Mouse (Mus musculus) mouse trophoblast stem cell (cell line): ENCODE results near the gene Ppif.

Experiments
- in situ Hi-C, 2 experiments: fragments of 300-500 bp; cut with MseI, MboI; formaldehyde crosslinking; loops; 2 replicates in 1 of 2; 3 replicates in 1 of 2; pipeline ENCODE4 v1.15.1; 2025

Ppif gene

DNA sequence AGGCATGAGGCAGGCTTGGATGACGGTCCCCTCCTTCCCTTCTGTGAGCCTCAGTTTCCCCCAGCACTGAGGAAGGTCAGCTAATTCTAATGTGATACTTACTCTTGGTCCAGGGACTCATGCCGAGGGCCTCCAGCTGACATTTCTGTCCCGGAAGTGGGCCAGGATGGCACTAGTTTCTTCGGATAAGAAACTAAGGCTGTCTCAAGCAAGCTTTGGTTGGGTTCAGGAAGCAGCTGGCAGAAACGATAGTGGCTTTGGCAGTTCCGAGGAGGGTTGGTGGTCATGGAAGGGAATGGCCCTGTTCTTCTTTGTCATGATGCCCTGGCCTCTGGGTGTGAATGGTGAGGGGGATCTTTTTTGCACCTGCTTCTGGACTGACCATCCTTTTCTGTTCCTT is 1.1 kb downstream of the Ppif start:
- in situ Hi-C loops, result no loop called here

DNA sequence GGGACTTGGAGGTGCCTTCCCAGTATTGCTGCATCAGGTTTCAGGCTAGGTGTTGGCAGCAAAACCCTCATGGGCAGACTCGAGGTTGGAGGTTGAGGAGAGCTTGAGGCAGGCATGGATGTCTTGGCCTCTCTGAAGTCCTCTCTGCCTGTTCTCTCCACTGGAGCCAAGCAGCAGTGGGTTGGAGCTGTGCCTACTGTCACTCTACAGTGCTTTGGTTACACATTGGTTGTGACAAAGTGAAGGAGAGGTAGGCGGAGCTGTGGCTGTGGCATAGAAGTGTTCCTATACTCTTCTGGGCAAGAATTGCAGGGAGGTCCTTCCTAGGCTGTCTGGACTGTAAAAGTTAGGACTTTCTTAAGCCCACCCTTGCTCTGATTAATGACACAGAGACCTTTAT is 2.4 kb downstream of the Ppif start:
- in situ Hi-C loops, result no loop called here

DNA sequence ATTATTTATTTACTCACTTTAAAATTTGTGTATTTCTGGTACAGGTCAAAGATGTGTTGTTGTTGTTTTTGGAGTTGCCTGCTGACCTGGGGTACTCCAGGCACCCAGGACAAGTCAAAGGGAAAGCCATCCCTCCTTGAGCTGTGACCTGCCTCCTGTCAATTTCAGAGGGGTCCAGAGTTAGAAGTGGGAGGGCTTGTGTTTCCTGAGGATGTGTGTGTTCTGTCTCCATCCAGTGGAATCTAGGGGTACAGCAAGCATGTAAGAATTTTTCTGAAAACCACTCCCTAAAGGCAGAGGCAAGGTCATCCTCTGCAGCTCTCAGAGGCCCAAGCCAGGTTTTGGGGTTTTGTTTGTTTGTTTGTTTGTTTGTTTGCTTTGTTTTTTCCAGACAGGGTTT is 8.0 kb downstream of the Ppif start:
- in situ Hi-C loops, result no loop called here

DNA sequence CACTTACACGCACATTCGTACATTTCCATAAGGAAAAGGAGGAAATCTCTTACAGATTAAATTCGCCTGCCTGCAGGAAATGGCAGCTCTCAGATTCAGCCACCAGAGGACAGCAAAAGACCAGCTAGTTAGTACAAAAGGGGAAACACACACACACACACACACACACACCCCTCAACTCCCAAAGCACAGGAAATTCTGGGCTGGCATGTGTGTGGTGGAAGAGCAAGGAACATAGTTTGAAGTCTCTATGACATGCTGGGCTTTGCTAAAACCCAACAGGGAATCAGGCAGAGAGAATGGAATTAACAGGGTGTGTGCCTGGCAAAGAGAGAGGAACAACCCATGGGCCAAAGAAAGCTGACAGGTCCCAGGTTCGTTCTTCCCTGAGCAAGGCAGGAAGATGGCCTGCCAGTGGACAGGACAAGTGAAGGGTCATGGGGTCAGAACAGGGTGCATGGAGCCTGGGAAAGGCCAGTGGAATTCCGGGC is 13.8 kb downstream of the Ppif start:
- in situ Hi-C loops, result no loop called here

DNA sequence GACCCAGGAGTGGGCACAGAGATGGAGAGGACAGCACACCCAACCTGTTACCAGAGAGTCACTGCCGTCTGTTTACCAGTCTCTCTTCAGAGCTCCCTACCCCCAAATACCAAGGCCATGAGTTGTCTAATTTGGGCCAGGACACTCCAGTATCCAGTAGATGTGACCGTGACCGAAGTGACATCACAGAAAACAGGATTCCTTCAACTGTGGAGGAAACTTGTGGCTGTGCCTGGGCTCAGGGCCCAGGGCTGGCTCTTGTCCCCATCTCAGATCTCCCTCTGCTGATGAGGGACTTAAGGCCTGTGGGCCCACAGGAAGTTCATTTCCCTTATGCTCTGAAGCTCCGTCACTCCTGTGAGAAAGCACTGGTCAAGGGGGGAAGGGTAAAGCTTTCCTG is 14.5 kb downstream of the Ppif start:
- in situ Hi-C loops, result no loop called here

DNA sequence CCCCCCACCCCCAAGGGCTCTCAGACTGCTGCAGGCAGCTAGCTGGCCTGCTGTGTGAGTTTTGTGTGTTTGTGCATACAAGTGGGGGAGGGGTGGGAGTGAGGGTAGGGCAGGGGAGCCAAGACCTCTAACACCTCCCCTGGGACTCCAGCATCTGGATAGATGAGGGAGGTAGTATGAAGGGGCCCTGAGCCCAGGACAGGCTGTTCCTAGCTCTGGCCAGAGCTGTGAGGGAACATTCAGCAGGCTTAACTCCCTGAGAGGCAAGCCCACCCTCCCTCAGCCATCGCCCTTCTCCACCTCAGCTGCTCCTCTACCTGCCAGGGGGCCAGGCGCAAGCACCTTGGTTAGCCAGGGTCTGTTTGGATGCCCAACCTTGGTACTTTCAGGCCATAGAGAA is 15.0 kb downstream of the Ppif start:
- in situ Hi-C loops, result no loop called here

DNA sequence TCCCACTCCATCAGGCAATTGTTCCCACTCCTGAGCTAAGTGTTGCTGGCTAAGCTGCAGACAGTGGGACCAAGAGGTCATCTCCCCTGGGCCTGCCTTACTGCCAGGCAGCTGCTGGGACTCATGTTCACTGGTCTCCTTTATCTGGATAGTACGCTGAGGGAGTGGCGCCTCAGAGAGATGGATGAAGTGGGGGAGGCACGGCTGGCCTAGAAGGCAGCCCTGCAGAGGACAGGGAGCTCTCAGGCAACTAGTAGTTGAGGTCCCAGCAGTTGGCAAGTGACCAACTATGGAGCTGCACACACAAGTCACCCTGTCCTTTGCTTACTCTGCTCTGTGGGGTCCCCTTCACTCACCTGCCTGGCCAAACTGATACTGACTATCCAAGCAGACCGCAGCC is 16.1 kb downstream of the Ppif start:
- in situ Hi-C loops, result loop anchor here in 1 of 2 experiments (10.0 kb wide), 1 partner anchor 95 kb away; no protein-coding TSS in a partner anchor

DNA sequence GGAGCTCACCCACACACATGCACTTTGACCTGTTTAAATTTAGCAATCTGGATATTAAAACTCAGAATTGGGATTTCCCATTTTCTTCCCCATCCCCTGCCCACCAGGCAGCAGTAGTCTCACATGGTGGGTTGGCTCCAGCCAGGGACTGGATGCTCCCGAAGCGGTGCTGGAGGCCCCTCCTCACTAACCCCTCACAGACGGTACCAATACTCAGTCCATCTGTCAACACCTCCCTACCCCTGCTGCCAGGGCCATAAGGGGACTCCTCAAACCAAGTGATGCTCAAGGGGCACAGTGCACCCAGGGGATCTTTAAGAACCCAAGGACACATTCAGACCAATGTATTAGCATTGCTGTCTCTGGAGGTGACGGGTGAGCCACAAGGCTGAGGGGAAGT is 16.7 kb downstream of the Ppif start:
- in situ Hi-C loops, result loop anchor here in 1 of 2 experiments (10.0 kb wide), 1 partner anchor 94 kb away; no protein-coding TSS in a partner anchor

DNA sequence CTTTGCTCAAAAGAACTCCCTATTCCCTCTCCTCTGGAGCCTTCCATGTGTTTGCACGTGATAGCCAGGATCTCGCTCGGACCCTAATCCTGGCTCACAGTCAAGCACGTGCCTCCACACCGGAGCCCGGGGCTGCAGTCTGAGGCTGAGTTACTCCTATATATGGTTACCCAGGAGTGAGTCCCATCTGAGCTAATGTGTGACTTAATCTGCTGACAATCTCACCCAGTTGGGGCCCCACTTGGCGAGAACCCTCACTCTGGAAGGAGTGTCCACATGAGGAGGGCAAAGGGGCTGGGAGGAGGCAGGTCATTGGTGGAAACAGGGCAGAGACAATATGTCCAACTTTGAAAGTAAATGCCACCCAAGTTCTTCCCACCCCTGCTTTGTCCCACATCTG is 17.2 kb downstream of the Ppif start:
- in situ Hi-C loops, result loop anchor here in 1 of 2 experiments (10.0 kb wide), 1 partner anchor 94 kb away; no protein-coding TSS in a partner anchor

DNA sequence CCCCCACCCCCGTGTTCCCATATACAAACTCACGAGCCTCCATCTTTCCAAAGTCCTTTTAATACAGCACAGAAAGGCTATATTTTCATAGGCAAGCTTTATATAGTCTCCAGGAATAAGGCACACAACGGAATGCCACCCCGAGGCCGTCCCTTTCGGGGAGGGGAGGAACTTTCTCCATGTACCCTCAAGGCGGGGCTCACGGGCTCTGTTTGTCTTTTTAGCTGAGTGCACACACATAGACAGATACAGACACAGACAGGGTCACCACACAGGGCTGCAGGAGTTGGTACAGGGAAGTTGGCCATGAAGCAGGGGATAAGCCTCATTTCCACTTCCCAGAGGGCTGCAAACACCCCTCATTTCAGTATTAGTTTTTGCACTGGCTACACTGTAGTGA is 17.6 kb downstream of the Ppif start:
- in situ Hi-C loops, result loop anchor here in 1 of 2 experiments (10.0 kb wide), 1 partner anchor 93 kb away; no protein-coding TSS in a partner anchor

DNA sequence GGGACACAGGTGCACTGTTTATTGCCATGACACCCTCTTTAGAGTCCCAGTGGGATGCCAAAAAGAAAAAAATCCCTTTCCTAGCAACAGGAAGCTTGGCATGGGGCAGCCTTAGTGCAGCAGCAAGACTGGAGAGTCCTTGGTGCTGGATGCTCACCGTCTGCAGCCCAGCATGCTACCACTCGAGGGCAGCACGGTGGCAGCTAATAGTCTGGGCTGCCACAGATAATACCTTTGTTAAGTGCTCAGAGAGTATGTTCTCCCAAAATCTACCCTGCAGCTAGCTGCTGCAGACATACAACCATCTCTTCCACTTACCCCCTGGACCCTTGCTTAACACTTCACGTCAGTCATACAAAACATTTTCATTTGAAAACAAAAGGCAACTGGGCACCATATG is 19.5 kb downstream of the Ppif start:
- in situ Hi-C loops, result loop anchor here in 1 of 2 experiments (10.0 kb wide), 1 partner anchor 91 kb away; no protein-coding TSS in a partner anchor

DNA sequence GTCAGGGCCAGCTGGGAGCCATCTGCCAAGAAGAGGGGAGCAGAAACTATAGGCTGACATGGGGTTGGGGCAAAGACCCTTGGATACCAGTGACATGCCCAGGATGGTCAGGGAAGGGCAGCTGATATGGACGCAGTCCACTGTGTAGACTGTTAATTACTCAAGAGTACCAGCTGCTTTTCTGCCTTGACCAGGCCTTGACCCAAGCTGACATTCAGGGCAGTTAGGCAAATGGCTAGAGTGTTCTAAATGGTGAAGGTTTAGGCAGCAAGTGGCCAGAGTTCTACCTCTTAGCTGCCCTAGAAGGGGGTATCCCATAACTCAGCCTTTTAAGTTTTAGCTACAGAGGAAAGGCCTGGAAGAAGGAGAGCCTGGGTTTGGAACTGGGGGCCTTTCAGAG is 22.6 kb downstream of the Ppif start:
- in situ Hi-C loops, result loop anchor here in 1 of 2 experiments (10.0 kb wide), 1 partner anchor 88 kb away; no protein-coding TSS in a partner anchor

DNA sequence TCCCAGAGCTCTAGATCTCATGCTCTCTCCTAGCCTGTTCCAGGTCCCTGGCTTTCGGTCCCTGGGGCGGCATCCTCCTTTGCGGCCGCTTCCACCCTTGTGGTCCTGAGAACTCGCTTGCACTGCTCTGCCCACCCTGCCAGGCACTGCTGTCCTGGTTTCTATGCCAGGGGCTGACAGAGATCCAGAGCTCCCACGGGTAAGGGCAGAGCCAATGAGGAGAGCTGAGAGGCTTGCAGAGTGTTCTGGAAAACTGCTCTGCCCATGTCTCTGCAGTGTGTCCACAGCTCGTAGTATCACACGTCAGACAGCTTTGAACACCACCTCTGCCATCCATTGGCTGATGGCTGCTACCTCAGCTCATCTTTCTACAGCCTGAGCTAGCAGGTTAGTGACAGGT is 23.8 kb downstream of the Ppif start:
- in situ Hi-C loops, result loop anchor here in 1 of 2 experiments (10.0 kb wide), 1 partner anchor 87 kb away; no protein-coding TSS in a partner anchor

DNA sequence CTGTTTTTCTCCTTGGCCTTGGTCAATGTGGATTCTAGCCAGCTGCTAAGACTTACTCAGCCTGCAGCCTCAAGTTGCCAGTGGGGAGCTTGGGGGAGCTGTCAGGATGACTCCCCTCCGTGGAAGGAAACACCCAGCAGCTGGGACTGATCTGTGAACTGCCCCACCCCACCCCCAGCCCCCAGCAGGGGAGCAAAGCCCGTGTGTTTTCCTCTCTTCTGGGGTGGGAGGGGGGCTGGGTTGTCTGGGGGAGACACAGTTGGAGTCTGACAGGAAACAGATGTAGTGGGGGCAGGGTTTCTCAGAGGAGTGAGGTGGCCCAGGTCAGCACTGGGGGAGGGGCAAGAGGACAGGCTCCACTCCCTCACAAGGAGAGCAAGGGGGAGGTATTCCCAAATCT is 24.5 kb downstream of the Ppif start:
- in situ Hi-C loops, result loop anchor here in 1 of 2 experiments (10.0 kb wide), 1 partner anchor 86 kb away; no protein-coding TSS in a partner anchor

DNA sequence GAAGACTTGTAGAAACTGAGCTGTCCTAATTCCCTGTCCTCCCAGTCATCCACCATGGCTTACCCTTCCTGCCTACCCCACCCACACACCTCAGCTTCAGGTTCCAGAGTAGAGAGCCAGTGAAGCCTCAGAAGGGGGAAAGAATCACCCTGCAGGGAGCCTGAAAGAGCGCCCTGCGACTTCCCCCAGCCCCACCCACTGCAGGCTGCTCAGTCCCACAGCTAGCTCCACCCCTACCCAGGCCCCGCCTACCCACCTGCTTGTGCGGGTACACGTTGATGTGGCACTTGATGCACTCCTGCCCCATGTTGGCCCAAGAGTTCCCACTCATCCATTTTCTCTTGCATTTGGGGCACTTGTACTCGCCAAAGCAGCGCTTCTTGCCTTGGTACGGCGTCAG is 25.4 kb downstream of the Ppif start:
- in situ Hi-C loops, result loop anchor here in 1 of 2 experiments (10.0 kb wide), 1 partner anchor 85 kb away; no protein-coding TSS in a partner anchor

DNA sequence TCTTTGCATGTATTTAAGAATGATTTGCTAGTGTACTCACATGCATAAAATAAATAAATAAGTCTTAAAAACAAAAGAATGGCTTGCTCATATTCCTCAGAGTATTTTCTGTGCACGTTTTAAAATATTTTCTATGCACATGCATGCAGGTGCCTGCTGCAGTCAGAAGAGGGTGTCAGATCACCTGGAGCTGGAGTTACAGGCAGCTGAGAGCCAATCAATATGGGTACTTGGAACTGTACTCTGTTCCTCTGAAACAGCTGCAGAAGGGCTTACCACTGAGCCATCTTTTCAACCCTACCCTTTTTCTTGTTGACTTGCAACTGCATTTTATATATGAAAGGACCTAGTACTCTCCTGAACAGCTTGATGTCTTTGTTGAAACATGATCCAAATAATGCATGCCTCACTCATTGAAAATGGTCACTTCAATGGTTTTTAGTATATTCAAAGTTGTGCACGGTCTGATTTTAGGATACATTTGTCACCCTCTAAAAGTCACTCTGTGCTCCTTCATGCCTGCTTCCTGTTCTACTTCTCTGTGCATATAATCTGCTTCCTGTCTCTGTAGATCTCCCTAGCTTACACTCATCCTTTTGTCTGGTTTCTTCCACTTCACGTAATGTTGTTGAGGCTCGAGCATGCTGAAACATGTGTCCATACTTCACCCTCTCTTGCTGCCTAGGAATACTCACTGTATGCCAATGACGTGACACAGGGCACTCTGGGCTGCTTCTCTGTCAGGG is 27.2 kb downstream of the Ppif start:
- in situ Hi-C loops, result no loop called here

DNA sequence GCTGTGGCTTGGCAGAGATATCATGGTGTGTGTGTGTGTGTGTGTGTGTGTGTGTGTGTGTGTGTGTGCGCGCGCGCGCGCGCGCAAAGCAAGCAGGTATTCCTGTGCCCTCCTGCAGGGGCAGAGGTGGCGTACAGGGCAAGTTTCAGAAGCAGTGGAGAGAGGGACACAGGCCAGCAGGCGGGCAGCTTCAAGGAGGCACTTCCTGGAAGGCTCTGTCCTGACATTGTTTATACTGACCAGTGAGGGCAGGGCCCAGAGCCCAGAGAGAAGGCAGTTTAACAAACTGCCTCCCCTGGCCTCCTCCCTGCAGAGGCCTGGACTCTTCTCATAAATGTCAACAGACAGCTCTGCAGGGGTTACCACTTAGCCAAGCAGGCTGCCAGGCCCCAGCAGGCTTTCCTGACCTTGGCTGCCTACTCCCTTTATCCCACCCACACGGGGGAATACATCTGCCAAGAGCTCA is 31.1 kb downstream of the Ppif start:
- in situ Hi-C loops, result no loop called here

DNA sequence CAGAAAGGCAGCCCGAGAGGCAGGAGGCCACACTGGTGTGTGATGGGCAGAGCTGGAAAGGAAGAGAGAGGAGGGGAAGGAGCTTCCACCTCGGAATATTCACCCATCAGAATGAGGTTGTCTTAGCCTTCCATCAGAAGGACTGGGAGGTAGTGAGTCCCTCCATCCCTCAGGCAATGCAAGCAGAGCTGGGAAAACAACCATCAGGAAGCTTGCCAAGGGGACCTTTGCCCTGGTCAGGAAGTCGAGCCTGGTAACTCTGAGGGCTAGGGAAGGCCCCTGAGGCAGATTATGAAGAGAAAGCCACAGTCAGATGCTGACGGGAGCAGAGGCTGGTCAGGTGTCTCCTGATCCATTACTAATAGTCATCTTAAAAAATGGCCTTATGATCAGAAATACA is 31.7 kb downstream of the Ppif start:
- in situ Hi-C loops, result no loop called here

DNA sequence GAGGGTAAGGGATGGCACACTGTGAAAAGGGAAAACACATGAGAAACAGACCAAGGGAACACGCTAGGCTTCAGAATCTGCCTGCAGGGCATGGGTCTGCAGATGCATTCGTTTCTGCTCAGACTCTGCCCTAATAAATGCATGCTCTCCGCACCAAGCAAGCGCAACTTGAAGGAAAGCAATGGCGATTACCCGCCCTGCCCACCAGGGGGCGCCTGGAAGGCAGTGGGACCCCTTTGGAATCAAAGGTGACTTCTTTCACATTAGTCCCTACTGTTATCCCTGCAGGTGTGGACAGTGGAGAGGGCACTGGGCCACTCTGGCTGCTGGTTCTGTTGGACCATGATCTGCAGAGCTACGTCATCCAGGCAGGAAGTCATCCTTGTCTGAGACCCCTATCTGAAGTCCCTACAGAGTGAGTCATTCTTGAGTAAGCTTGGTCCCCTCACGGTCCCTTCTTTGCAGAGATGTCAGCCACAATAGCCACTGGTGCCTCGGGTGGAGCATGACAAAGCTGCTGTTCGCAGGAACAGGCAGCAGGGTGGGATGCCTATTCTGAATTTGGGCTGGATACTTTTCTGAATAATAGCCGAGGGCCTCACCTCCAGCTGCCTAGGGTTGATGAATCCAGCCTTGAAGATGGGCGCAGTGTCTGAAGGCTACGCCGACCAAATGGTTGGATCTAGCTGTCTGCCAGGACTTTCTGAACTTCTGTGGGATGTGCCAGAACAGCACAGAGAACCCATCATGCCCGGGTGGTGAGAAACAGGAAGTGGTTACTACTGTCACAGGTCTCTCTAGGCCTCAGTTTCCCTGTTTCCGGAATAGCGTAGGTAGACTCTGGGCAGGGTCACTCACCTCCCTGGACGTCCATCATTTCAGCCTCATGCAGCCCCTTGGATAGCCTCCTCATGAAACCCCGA is 32.5 kb downstream of the Ppif start:
- in situ Hi-C loops, result no loop called here

DNA sequence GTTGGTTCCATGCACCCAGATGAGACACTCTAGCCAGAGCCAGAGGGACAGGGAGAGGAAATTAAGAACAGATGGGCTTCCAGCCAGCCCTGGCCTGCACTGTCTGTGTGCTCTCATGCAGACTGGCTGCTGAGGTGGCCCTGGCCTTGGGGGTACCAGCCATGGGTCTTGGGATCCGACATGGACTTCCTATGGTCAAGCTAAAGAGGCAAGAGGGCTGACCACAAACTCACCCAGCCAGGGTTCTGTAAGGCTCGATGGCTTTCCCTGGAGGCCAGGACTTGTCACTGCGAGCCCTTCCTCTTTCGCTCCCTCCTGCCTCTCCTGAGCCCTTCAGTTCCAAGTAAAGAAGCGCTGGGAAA is 33.2 kb downstream of the Ppif start:
- in situ Hi-C loops, result no loop called here

DNA sequence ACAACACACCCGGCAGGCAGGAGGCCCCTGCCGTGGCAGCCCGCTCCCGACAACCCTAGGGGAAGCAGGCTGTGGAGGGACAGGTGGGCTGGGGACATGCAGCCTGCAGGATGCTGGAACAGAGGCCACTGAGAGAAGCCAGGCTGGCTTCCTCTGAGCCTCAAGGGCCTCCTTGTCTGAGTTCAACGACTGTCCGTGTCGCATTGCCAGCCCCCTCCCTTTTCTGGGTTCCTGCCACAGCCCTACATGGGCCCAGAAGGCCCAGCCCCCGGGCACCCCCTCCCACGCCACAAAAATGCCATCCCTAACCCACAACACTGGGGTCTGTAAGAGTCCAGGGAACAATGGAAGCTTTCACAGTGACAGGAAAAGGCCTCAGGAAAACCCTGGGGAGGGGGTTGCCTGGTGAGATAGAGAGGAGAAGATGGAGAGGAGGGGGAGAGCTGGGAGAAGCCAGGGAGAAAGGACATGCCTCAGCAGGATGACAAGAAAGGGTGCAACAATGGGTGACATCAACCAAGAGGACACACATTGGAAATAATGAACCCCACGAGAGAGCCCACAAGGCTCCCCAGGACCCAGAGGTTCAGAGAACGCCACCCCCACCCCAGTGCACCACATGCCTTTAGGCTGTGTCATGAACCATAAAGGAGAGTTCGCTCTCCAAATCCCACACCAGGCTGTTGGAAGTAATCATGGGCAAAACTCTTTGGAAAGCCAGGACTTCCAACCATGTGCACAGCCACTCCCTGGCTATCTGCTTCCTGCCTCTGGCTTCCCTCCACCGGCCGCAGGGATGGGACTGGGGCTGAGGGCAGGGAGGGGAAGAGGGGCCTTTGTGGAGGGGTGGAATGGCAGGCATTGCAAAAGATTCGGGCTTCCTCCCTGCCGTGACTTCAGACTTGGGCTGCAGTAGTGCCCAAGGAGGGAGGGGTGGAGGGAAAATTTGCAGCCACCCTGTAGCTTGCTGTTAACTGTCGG is 41.1 kb downstream of the Ppif start:
- in situ Hi-C loops, result no loop called here
